10 mouse cellular contexts compared by ENCODE assay signal in genomic region chr1:170459896-170460602, GRCm38 (mm10).
A peak's percentile ranks its signal among the peaks of the same experiment; 100 is the strongest.
DNase-seq lines count a peak whose midpoint lies in the region; ATAC-seq and TF ChIP-seq lines count a peak whose summit lies in the region.
"Had no signal": no experiment of that assay in that cellular context is flagged by ENCODE, and none has a peak within 500 bp of the region (broad histone marks: within the 10 kb centered on the region; RNA-seq: fewer than 3 reads in every experiment).

No protein-coding gene starts in this region.

- no peaks in the 10 kb centered on the region for H3K27me3 ChIP-seq in liver, adult 2 months (ENCODE audit: control insufficient read depth, insufficient read depth, low read length)
- H3K27me3 ChIP-seq in liver, embryonic 11.5 days (replicated peaks; ENCODE audit: control insufficient read depth, insufficient read depth, low read length) = no peaks in the 10 kb centered on the region
- no peaks in the 10 kb centered on the region for H3K27me3 ChIP-seq in cerebellum, adult 2 months (ENCODE audit: control insufficient read depth, insufficient read depth, low read length)
- no peaks in the 10 kb centered on the region for H3K27me3 ChIP-seq in forebrain, embryonic 16.5 days (replicated peaks; ENCODE audit: control insufficient read depth, insufficient read depth, low read length)
- H3K27me3 ChIP-seq: embryonic facial prominence, embryonic 13.5 days; neural tube, embryonic 12.5 days had no signal

- ATAC-seq in liver, embryonic 11.5 days (replicated peaks; ENCODE audit: low FRiP score) = no peak
- ATAC-seq in forebrain, embryonic 16.5 days = peak; percentile 78

- no peaks in the 10 kb centered on the region for H3K36me3 ChIP-seq in liver, adult 2 months (ENCODE audit: control insufficient read depth, insufficient read depth, low read length)
- no peaks in the 10 kb centered on the region for H3K36me3 ChIP-seq in liver, embryonic 11.5 days (ENCODE audit: control insufficient read depth, insufficient read depth, low read length)
- H3K36me3 ChIP-seq in forebrain, embryonic 16.5 days (ENCODE audit: control insufficient read depth, insufficient read depth) = no peaks in the 10 kb centered on the region
- H3K36me3 ChIP-seq: embryonic facial prominence, embryonic 13.5 days; neural tube, embryonic 12.5 days had no signal

- peaks cover 14% of the 10 kb centered on the region; the same call in 1 of the 2 replicates for H3K79me2 ChIP-seq in liver, adult 2 months (ENCODE audit: control insufficient read depth, insufficient read depth, low read length)

- no peak overlapping the region for H3K4me3 ChIP-seq in liver, adult 2 months (ENCODE audit: insufficient read depth, low read depth, low read length)
- H3K4me3 ChIP-seq in liver, embryonic 11.5 days (ENCODE audit: low read depth, low read length) = no peak overlapping the region
- no peak overlapping the region for H3K4me3 ChIP-seq in cerebellum, adult 2 months (replicated peaks; ENCODE audit: insufficient read depth, low read depth, low read length)
- no peak overlapping the region for H3K4me3 ChIP-seq in forebrain, embryonic 16.5 days (replicated peaks; ENCODE audit: low read length)
- H3K4me3 ChIP-seq: embryonic facial prominence, embryonic 13.5 days; neural tube, embryonic 12.5 days had no signal

- 32% methylated on average over 5 of the region's 5 CpGs for WGBS in liver, adult 2 months
- 68% methylated on average over 5 of the region's 5 CpGs for WGBS in liver, embryonic 11.5 days
- WGBS in cerebellum, adult 2 months = 21% methylated on average over 5 of the region's 5 CpGs
- 21% methylated on average over 5 of the region's 5 CpGs for WGBS in forebrain, embryonic 16.5 days

- TF ChIP-seq CTCF in liver, adult 2 months (IDR thresholded peaks at IDR 0.05; ENCODE audit: low read depth, low read length) = no peak
- TF ChIP-seq CTCF in cerebellum, adult 2 months (IDR thresholded peaks at IDR 0.05; ENCODE audit: borderline replicate concordance, insufficient read depth, low read depth, low read length) = no peak

- peak; percentile 87 for DNase-seq in liver, adult 2 months (ENCODE audit: extremely low read depth, low read depth, low spot score)
- DNase-seq in liver, embryonic 11.5 days (ENCODE audit: low spot score) = no peak
- peak; percentile 60 to 74 for DNase-seq in cerebellum, adult 2 months
- peak; percentile 46 to 54 for DNase-seq in layer of hippocampus, postnatal 36 days
- DNase-seq in frontal cortex, postnatal 14 days (ENCODE audit: low spot score in 2 of 2) = no peak
- DNase-seq in thymus, postnatal 10 days (ENCODE audit: low spot score in 2 of 2) = no peak
- no peak for DNase-seq in gastrocnemius, postnatal 14 days

- no peak overlapping the region for H3K4me2 ChIP-seq in liver, embryonic 11.5 days
- H3K4me2 ChIP-seq in forebrain, embryonic 16.5 days (ENCODE audit: low read length) = no peak overlapping the region
- H3K4me2 ChIP-seq: embryonic facial prominence, embryonic 13.5 days; neural tube, embryonic 12.5 days had no signal

- H3K27ac ChIP-seq in liver, adult 2 months (replicated peaks; ENCODE audit: insufficient read depth, low read depth, low read length) = no peak overlapping the region
- H3K27ac ChIP-seq in liver, embryonic 11.5 days (ENCODE audit: low read depth, low read length) = no peak overlapping the region
- no peak overlapping the region for H3K27ac ChIP-seq in cerebellum, adult 2 months (ENCODE audit: insufficient read depth, low read length)
- H3K27ac ChIP-seq in forebrain, embryonic 16.5 days (ENCODE audit: low read length) = no peak overlapping the region
- H3K27ac ChIP-seq: embryonic facial prominence, embryonic 13.5 days; neural tube, embryonic 12.5 days had no signal

- no peaks in the 10 kb centered on the region for H3K9me3 ChIP-seq in liver, embryonic 11.5 days (ENCODE audit: control insufficient read depth, low read length)
- no peaks in the 10 kb centered on the region for H3K9me3 ChIP-seq in forebrain, embryonic 16.5 days (ENCODE audit: control insufficient read depth, low read length)
- H3K9me3 ChIP-seq: neural tube, embryonic 12.5 days had no signal

- TF ChIP-seq POLR2A in liver, adult 2 months (IDR thresholded peaks at IDR 0.05; ENCODE audit: extremely low read depth, insufficient read depth, low read length) = no peak
- no peak for TF ChIP-seq POLR2A in cerebellum, adult 2 months (IDR thresholded peaks at IDR 0.05; ENCODE audit: borderline replicate concordance, insufficient read depth, low read length)

- H3K9ac ChIP-seq in liver, adult 2 months (ENCODE audit: low read depth, low read length) = no peak overlapping the region
- H3K9ac ChIP-seq in liver, embryonic 11.5 days (ENCODE audit: low read depth, low read length) = no peak overlapping the region
- H3K9ac ChIP-seq in forebrain, embryonic 16.5 days (replicated peaks; ENCODE audit: low read depth, low read length) = no peak overlapping the region
- H3K9ac ChIP-seq: embryonic facial prominence, embryonic 13.5 days; neural tube, embryonic 12.5 days had no signal

- intact Hi-C loops in gastrocnemius, postnatal 14 days (cut with DNase I; ENCODE audit: low total_unique reads) = no loop called here

- H3K4me1 ChIP-seq in liver, adult 2 months (ENCODE audit: control insufficient read depth, insufficient read depth, low read length) = peaks cover 2% of the 10 kb centered on the region; the same call in 1 of the 2 replicates
- no peaks in the 10 kb centered on the region for H3K4me1 ChIP-seq in liver, embryonic 11.5 days (replicated peaks; ENCODE audit: control insufficient read depth, insufficient read depth, low read length)
- peaks cover 5% of the 10 kb centered on the region for H3K4me1 ChIP-seq in cerebellum, adult 2 months (ENCODE audit: control insufficient read depth, insufficient read depth, low read length)
- H3K4me1 ChIP-seq in forebrain, embryonic 16.5 days (replicated peaks; ENCODE audit: control insufficient read depth, insufficient read depth, low read length) = peaks cover 8% of the 10 kb centered on the region
- H3K4me1 ChIP-seq: embryonic facial prominence, embryonic 13.5 days had no signal

Comparison
In these comparisons a context has a peak if more than half of its experiments do, and no peak if none do; other contexts are left out.
1. DNase-seq: peak in liver, adult 2 months (single experiment), cerebellum, adult 2 months (2 of 2) and layer of hippocampus, postnatal 36 days (2 of 2); none in liver, embryonic 11.5 days (single experiment), frontal cortex, postnatal 14 days (0 of 2), thymus, postnatal 10 days (0 of 2) and gastrocnemius, postnatal 14 days (single experiment).